Mouse (Mus musculus): Measurements from ENCODE around the gene Prkg2.

- TF ChIP-seq POLR2A (IDR thresholded peaks at IDR 0.05; ENCODE audit: extremely low read depth, insufficient read depth, low read length) (no peak), CTCF (IDR thresholded peaks at IDR 0.05; ENCODE audit: low read depth, low read length) (no peak)
These were observed 49.5 kb downstream of the Prkg2 start for GRCm38 (mm10) chr5:98987634-98988033.

Measured in liver, adult 2 months (tissue).